Mouse (Mus musculus): ENCODE data around the gene BC005537.
"Not testable (repeated sequence)": the region's sequence is repeated elsewhere in the genome, so short reads cannot be mapped to it uniquely, and the experiment has no call there.

Gene BC005537

DNA sequence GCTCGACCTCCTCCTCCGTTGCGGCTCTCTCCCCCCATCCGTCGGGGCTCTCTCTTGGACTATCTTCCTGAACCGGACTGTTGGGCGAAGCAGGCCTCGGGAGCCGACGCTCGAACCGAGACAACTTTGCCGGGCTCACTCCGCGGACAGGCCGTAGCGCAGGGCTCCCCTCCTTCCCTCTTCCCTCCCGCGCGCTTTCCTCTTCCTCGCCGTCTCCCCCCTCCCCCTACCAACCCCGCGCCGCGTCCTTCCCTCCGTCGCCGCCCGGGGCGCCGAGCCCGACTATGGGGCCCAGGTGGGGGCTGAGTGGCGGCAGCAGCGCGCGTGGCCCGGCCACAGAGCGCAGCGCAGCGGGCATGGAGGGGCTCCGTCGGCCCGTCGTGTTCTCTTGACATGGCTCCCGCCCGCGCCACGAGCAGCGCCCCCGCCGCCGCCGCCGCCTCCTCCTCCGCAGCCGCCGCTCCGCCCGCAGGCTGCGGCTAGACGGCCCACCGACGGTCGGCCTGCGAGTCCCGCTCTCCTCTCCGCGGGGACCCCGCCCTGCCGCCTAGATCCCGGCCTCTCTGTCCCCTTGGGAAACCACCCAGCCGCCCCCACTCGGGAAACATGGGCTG, at the start of gene BC005537:
TSS of gene BC005537 (plus strand) at position 350 of the 614 bp plus-strand sequence.
- DNase-seq: peak in 1 of 2 experiments; percentile 76

DNA sequence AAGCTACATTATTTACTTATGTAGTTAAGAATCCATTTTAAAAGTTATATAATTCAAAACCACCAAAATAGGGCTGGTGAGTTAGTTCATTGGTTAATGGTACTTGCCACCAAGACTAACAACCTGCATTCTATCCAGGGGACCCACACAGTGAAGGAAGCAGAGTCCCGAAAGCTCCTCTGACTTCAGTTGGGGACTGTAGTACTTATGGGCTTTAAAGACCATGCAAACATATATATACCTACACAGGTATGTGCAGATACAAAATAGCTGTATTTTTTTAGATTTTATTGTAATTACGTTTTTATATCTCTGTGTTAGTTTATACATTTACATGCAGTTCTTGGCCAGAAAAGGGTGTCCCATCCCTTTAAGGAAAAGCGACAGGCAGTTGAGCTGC, 44.7 kb upstream of the BC005537 start:
- DNase-seq: no peak

DNA sequence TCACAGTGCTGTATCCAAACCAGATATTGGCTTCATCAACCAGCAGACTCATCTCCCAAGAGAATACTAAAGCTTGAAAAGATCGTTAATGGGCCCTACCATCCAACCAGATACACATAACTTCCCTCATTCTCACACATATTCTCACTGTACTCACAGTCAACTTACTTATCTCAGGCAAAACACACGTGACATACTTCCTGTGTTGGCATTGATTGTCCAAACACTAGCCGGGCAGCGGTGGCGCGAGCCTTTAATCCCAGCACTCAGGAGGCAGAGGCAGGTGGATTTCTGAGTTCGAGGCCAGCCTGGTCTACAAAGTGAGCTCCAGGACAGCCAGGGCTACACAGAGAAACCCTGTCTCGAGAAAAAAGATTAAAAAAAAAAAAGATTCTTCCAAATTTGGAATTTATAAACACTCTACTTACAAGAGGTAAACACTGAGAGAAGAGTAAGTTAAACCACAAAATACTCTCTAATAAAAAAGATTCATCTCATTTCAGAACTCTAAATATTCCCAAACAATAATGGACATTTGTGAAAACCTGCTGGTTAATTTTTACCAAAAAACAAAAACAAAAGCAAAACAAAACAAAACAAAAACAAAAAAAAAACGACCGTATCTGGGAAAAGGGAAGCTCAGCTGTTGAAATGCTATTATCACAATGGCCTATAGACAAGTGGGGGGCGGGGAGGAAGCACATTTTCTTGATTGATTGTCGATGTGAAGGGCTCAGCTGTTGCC, 43.5 kb upstream of the BC005537 start:
- DNase-seq: no peak

DNA sequence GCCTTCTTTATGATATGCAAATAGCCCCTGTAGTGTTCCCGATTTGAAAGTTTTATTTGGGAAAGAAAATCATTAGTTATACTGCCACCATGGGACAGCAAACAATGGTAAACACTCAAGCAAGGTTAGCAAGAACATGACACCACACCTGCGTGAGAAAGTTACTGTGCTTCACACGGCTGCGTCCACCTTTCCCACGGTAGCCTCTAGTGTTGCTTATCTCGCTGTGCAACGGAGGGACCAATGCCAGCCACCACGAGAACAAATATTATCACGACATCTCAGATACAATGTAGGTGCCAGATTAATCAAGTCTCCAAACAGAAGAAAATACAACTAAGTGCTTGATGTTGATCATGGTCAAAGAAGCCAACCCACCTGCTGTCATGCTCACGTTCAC, 42.0 kb upstream of the BC005537 start:
- DNase-seq: no peak

- DNase-seq: no peak
Observed at GRCm38 (mm10) chr13:24760351-24760870, 41.0 kb upstream of the BC005537 start.

GRCm38 (mm10) chr13:24761083-24761402, 40.4 kb upstream of the BC005537 start:
- no peak for DNase-seq

GRCm38 (mm10) chr13:24761403-24762227, 39.8 kb upstream of the BC005537 start, which contains the start of gene Gmnn:
Gene Gmnn (minus strand): TSS chr13:24761923.
- peak; percentile 92 for DNase-seq

DNA sequence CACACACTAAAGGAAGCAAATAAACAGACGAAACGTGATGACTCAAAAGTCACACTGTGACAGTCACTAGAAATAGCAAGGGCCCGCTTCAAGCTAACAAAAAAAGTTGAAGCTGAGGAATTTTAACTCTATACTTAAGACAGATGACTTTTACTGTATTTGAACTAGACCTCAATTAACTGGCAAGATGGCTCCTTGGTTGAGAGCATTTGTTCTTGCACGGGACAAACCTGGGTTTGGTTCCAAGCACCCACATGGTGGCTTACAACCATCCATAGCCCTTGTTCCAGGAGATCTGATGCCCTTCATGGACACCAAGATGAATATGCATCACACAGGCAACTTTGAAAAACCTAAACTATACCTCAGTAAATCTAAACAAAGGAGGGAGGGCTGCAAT, 39.2 kb upstream of the BC005537 start:
- no peak for DNase-seq

GRCm38 (mm10) chr13:24767809-24768208, 33.6 kb upstream of the BC005537 start:
- DNase-seq: not testable (repeated sequence)

DNA sequence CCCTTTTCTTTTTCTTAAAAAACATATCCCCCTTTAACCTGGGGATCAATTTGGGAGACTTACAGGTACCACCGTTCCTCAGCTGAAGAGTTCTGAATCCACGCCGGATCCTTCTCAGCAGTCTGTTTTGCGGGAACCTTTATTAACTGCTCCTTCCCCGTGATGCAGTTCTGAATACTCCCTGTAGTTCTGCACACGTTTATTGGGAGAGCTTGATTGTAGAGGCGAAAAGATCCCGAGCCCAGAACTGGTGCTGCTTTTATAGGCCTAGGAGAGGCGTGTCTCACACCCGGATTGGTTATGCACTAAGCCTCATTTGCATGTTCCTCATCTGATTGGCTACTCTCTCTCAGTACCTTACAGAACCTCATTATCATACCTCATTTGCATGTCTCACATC, 30.0 kb upstream of the BC005537 start:
- not testable (repeated sequence) for DNase-seq

DNA sequence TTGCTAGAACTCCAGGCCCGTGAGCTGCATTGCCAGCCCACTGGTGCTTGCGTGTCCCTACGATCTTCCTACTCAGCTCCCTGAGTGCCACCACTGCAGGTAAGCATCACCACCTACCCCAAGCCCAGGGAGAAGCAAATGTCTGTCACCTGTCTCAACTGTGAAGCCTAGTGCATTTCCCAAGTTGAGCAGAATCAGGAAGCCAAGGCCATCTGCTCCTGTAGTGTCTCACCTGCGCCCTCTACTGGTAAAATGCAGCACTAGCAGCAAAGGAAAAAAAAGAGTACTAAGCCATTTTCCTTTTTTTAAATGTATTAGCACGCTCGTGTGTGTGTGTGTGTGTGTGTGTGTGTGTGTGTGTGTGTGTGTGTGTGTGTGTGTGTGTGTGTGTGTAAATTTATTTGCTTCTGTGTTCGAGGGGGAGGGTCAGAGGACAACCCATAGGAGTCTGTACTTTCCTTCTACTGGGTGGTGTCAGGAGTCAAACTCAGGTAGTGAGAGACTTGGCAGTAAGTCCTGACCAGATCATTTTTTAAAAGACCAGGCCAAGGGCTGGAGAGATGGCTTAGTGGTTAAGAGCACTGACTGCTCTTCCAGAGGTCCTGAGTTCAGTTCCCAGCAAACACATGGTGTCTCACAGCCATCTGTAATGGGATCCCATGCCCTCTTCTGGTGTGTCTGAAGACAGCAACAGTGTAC, 25.2 kb upstream of the BC005537 start:
- peak in 1 of 2 experiments; percentile 65 for DNase-seq

- no peak for DNase-seq
Observed at GRCm38 (mm10) chr13:24778026-24778425, 23.4 kb upstream of the BC005537 start.

DNA sequence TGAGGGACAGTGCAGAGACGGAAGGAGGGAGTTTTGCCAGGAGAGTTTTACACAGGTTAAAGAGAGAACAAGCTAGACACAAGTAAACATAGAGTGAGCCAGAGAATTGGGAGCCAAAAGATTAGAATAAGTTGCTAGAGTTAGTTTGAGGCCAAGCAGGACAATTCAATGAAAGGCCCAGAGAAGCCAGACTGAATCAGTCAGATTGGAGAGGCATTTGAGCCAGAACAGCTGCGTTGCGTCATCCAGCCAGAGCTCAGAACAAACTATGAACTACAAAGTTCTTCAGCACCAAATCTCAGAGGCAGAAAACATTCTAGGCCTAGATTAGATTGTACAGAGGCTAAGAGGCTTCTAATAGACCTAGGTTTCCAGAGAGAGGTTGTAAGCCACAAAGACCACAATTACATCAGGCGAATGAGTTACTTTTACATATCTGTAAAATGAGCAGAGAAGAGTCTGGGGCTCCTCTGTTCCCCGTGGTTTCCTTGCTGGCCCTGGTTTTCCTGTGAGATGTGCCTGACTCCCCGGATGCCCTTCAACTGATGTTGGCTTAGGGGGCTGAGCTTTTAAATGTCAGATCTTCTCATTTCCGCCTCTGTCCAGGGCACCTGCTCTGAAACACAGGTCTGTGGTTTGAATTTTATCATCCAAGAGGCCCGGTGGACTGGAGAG, 22.6 kb upstream of the BC005537 start:
- DNase-seq: no peak

- DNase-seq: peak in 1 of 2 experiments; percentile 28
Observed at GRCm38 (mm10) chr13:24781916-24782315, 19.5 kb upstream of the BC005537 start.

DNA sequence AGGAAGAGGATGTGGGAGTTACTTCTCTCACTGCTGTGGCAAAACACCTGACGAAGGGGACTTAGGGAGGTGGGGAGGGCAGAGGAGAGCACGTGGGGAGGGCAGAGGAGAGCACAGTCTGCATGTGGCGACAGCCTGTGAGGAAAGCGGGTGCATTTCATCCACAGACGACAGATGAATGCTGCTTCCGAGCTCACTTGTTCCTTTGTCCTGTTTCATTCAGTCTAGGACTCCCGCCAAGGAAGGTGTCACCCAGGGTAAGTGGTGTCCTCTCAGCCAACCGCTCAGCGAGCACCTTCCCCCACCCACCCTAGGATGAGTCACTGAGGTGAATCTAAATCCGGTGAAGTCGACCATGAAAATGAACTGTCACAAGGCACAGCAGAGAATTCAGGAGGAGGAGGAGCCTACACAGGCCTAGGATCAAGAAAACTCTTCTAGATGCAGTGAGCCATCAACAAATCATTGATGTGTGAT, 15.4 kb upstream of the BC005537 start:
- DNase-seq: no peak

DNA sequence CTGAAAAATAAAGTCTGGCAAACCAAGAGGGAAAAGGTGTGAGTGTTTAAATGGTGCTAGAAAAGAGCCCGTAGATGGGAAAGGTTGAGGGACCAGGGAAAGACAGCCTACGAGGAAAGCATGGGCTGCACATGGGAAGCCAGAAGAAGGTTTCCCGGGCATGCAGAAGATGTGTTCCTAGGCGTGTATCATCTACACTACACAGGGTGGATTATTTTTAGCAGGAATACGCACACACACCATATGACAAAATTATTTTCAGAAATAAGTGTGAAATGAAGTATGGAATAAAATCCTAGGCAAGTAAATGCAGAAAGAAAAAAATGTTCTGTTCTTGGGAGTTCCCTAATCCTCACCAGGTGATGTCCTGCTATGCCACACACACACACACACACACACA, 14.0 kb upstream of the BC005537 start:
- DNase-seq: no peak

DNA sequence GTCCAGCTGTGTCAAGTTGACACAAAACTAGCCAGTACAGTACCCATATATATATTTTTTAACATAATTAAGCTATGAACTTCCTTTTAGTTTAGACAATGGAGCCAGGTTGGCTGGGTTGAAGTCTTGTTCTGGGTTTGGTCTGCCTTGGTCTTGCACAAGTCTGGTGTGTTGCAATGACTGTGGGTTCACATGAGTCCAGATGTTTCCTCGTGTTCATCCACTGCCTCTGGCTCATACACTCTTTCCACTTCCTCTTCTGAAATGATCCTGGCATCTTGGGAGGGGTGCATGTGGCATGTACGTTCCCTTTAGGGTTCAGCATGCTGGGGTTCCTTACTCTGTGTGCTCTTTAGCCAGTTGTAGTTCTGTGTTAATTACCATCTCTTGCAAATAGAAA, 10.1 kb upstream of the BC005537 start:
- peak; percentile 47 to 62 for DNase-seq

DNA sequence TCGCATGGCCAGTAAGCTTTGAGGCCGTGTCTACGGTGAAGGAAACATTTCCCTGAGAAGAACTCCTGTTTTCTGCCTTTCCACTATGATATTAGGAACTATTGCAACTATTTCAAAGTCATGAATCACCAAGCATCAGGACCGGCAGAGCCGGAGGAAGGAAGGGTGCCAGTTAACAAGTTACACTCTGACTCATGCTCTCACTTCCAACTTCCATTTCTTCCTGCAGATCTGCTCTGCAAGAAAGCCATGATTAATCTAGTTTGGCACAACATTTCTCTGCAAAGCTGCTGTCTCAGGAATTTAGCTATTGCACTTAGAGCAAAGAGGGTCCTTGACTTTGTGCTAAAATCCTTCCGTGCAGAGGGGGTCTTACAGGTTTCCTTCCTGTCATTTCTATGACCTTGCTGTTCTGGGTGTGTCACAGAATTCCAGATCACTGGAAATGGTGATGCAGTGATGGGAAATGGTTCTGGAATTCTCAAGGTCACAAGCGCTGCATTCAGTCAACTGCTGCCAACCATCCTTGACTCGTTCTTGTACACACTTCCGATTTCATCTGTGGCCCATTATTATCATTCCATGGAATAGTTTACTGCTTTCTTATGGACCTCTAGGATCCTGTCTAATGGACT, 8.9 kb upstream of the BC005537 start:
- DNase-seq: no peak

DNA sequence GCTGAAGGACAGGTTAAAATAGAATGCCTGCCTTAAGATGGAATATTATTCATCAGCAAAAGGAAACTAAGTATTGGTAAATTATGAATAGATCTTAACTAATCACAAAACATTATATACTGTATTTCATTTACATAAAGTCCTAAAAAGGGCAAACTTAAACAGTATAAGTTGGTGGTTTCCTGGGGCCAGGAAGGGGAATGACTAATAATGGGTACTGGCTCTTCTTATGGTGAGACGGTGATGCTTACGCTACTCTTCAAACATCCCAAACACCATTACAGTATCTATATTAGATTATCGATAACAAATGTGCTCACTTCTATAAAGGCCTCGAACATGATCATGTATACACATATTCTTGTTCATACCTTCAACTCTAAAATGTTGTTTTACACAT, 2.8 kb upstream of the BC005537 start:
- no peak for DNase-seq

DNA sequence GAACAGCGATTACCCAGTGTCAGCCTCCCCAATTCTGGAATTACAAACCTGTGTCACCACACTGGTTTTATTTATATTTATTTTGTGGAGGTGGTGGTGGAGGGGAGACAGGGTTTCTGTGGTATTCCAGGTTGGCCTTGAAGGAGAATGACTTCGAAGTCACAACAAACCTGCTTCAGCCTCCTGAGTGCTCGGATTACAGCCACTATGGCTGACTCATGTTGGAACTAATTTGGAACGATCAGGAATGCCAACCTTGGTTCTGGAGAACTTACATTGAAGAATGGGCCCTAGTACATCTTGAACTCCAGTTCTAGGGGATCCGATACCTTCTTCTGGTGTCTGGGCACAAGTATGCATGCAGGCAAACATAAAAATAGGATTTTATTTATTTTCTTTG, 2.1 kb upstream of the BC005537 start:
- DNase-seq: no peak

GRCm38 (mm10) chr13:24799925-24800673, 1.4 kb upstream of the BC005537 start:
- peak; percentile 32 to 46 for DNase-seq

Measured in lung, postnatal 4 days (tissue).